Mouse (Mus musculus): ENCODE measurements around the gene Pde10a. TPM values are rescaled to one million over a fixed set of nuclear protein-coding genes. Genes with fewer than 3 reads are reported as not detected.

Gene Pde10a
- polyA plus RNA-seq, 1 experiment: 3.9 TPM

GRCm38 (mm10) chr17:8780484-8780883 is 255.3 kb downstream of the Pde10a start:
- TF ChIP-seq FLI1 (IDR thresholded peaks at IDR 0.05; ENCODE audit: low read length) (no peak), GATA1 (IDR thresholded peaks at IDR 0.05; ENCODE audit: borderline replicate concordance, low read length) (no peak)
- H3K4me3 ChIP-seq (replicated peaks): no peak overlapping the region
- peaks cover 13% of the 10 kb centered on the region for H3K27me3 ChIP-seq (replicated peaks)
- peaks cover 11% of the 10 kb centered on the region for H3K4me1 ChIP-seq
- H3K9me3 ChIP-seq: peaks cover 4% of the 10 kb centered on the region; the same call in 1 of the 2 replicates
- no peaks in the 10 kb centered on the region for H3K36me3 ChIP-seq (replicated peaks; ENCODE audit: low read length)

- Histone ChIP-seq H3K4me1 (peaks cover 11% of the 10 kb centered on the region), H3K9me3 (peaks cover 4% of the 10 kb centered on the region; the same call in 1 of the 2 replicates), H3K27me3 (replicated peaks) (peaks cover 12% of the 10 kb centered on the region), H3K36me3 (replicated peaks; ENCODE audit: low read length) (no peaks in the 10 kb centered on the region), H3K4me3 (replicated peaks) (no peak overlapping the region)
- no peak for TF ChIP-seq GATA1 (IDR thresholded peaks at IDR 0.05; ENCODE audit: borderline replicate concordance, low read length)
- TF ChIP-seq FLI1 (IDR thresholded peaks at IDR 0.05; ENCODE audit: low read length): no peak
These were observed 255.9 kb downstream of the Pde10a start for GRCm38 (mm10) chr17:8781040-8781439.

GRCm38 (mm10) chr17:8781576-8781975 is 256.4 kb downstream of the Pde10a start:
- H3K36me3 ChIP-seq (replicated peaks; ENCODE audit: low read length): no peaks in the 10 kb centered on the region
- H3K4me3 ChIP-seq (replicated peaks): no peak overlapping the region
- TF ChIP-seq FLI1 (IDR thresholded peaks at IDR 0.05; ENCODE audit: low read length): no peak
- TF ChIP-seq GATA1 (IDR thresholded peaks at IDR 0.05; ENCODE audit: borderline replicate concordance, low read length): no peak

GRCm38 (mm10) chr17:8785908-8786307 is 260.7 kb downstream of the Pde10a start:
- Histone ChIP-seq H3K4me3 (replicated peaks) (no peak overlapping the region), H3K27me3 (replicated peaks) (peaks cover 9% of the 10 kb centered on the region), H3K36me3 (replicated peaks; ENCODE audit: low read length) (no peaks in the 10 kb centered on the region), H3K4me1 (peaks cover 27% of the 10 kb centered on the region), H3K9me3 (peaks cover 4% of the 10 kb centered on the region; the same call in 1 of the 2 replicates)
- TF ChIP-seq GATA1 (IDR thresholded peaks at IDR 0.05; ENCODE audit: borderline replicate concordance, low read length): no peak
- no peak for TF ChIP-seq FLI1 (IDR thresholded peaks at IDR 0.05; ENCODE audit: low read length)

More at GRCm38 (mm10) chr17:8781576-8781975, 256.4 kb downstream of the Pde10a start:
- Histone ChIP-seq H3K4me1 (peaks cover 13% of the 10 kb centered on the region), H3K27me3 (replicated peaks) (peaks cover 12% of the 10 kb centered on the region), H3K9me3 (peaks cover 4% of the 10 kb centered on the region; the same call in 1 of the 2 replicates)

- Histone ChIP-seq H3K27me3 (replicated peaks) (peaks cover 10% of the 10 kb centered on the region), H3K4me3 (replicated peaks) (no peak overlapping the region), H3K36me3 (replicated peaks; ENCODE audit: low read length) (no peaks in the 10 kb centered on the region), H3K4me1 (peaks cover 28% of the 10 kb centered on the region), H3K9me3 (peaks cover 4% of the 10 kb centered on the region; the same call in 1 of the 2 replicates)
- TF ChIP-seq FLI1 (IDR thresholded peaks at IDR 0.05; ENCODE audit: low read length): no peak
- TF ChIP-seq GATA1 (IDR thresholded peaks at IDR 0.05; ENCODE audit: borderline replicate concordance, low read length): no peak
These were observed 261.3 kb downstream of the Pde10a start for GRCm38 (mm10) chr17:8786484-8786883.

GRCm38 (mm10) chr17:8787762-8788161 is 262.6 kb downstream of the Pde10a start:
- H3K9me3 ChIP-seq: no peaks in the 10 kb centered on the region
- peaks cover 20% of the 10 kb centered on the region for H3K27me3 ChIP-seq (replicated peaks)
- TF ChIP-seq GATA1 (IDR thresholded peaks at IDR 0.05; ENCODE audit: borderline replicate concordance, low read length) (no peak), FLI1 (IDR thresholded peaks at IDR 0.05; ENCODE audit: low read length) (no peak)
- no peaks in the 10 kb centered on the region for H3K36me3 ChIP-seq (replicated peaks; ENCODE audit: low read length)
- peaks cover 32% of the 10 kb centered on the region for H3K4me1 ChIP-seq
- H3K4me3 ChIP-seq (replicated peaks): no peak overlapping the region

GRCm38 (mm10) chr17:8791561-8791960 is 266.4 kb downstream of the Pde10a start:
- Histone ChIP-seq H3K36me3 (replicated peaks; ENCODE audit: low read length) (no peaks in the 10 kb centered on the region), H3K4me3 (replicated peaks) (no peak overlapping the region), H3K27me3 (replicated peaks) (peaks cover 34% of the 10 kb centered on the region), H3K9me3 (no peaks in the 10 kb centered on the region), H3K4me1 (peaks cover 23% of the 10 kb centered on the region)
- no peak for TF ChIP-seq FLI1 (IDR thresholded peaks at IDR 0.05; ENCODE audit: low read length)
- TF ChIP-seq GATA1 (IDR thresholded peaks at IDR 0.05; ENCODE audit: borderline replicate concordance, low read length): no peak

GRCm38 (mm10) chr17:8792611-8793010 is 267.4 kb downstream of the Pde10a start:
- Histone ChIP-seq H3K4me1 (peaks cover 23% of the 10 kb centered on the region), H3K9me3 (no peaks in the 10 kb centered on the region), H3K36me3 (replicated peaks; ENCODE audit: low read length) (no peaks in the 10 kb centered on the region), H3K4me3 (replicated peaks) (no peak overlapping the region), H3K27me3 (replicated peaks) (peaks cover 35% of the 10 kb centered on the region)
- TF ChIP-seq FLI1 (IDR thresholded peaks at IDR 0.05; ENCODE audit: low read length): no peak
- no peak for TF ChIP-seq GATA1 (IDR thresholded peaks at IDR 0.05; ENCODE audit: borderline replicate concordance, low read length)

GRCm38 (mm10) chr17:8797624-8798023 is 272.5 kb downstream of the Pde10a start:
- Histone ChIP-seq H3K27me3 (replicated peaks) (peaks cover 65% of the 10 kb centered on the region), H3K36me3 (replicated peaks; ENCODE audit: low read length) (no peaks in the 10 kb centered on the region), H3K4me3 (replicated peaks) (no peak overlapping the region), H3K4me1 (peaks cover 48% of the 10 kb centered on the region), H3K9me3 (no peaks in the 10 kb centered on the region)
- TF ChIP-seq FLI1 (IDR thresholded peaks at IDR 0.05; ENCODE audit: low read length) (no peak), GATA1 (IDR thresholded peaks at IDR 0.05; ENCODE audit: borderline replicate concordance, low read length) (no peak; the same call in 2 of the 3 replicates)

GRCm38 (mm10) chr17:8798531-8799295 is 273.5 kb downstream of the Pde10a start:
- H3K9me3 ChIP-seq: no peaks in the 10 kb centered on the region
- TF ChIP-seq GATA1 (IDR thresholded peaks at IDR 0.05; ENCODE audit: borderline replicate concordance, low read length) (no peak), FLI1 (IDR thresholded peaks at IDR 0.05; ENCODE audit: low read length) (no peak)
- H3K4me1 ChIP-seq: peaks cover 58% of the 10 kb centered on the region
- H3K4me3 ChIP-seq (replicated peaks): no peak overlapping the region
- no peaks in the 10 kb centered on the region for H3K36me3 ChIP-seq (replicated peaks; ENCODE audit: low read length)
- H3K27me3 ChIP-seq (replicated peaks): peaks cover 70% of the 10 kb centered on the region

All from megakaryocyte, embryonic 14.5 days (primary cell).